Mouse (Mus musculus) kidney, embryonic 16.5 days (tissue): ENCODE results near the gene Arhgap22. TPM values are rescaled to one million over a fixed set of nuclear protein-coding genes. Genes with fewer than 3 reads are reported as not detected.
A peak's percentile ranks its signal among the peaks of the same experiment; 100 is the strongest.

Source experiments
- ATAC-seq: fragments of 200-750 bp; cut with Nextera tagmentation; 2 replicates; pipeline ENCODE4 v1.8.0; 2017; ENCODE audit warnings: moderate TSS enrichment; ENCODE audit not compliant: low FRiP score, low TSS enrichment
- H3K27ac ChIP-seq: fragments of 300-500 bp; sonication (generic); 2 replicates; pipeline ENCODE4 v1.5.1; 2014; ENCODE audit warnings: low read length
- H3K27me3 ChIP-seq: fragments of 300-500 bp; sonication (generic); 2 replicates; pipeline ENCODE4 v1.6.1; 2014; ENCODE audit warnings: low read length, control low read depth, mixed read lengths; ENCODE audit not compliant: insufficient read depth
- H3K36me3 ChIP-seq: fragments of 300-500 bp; sonication (generic); 2 replicates; pipeline ENCODE4 v1.6.1; 2014; ENCODE audit warnings: low read length, control low read depth, mixed read lengths; ENCODE audit not compliant: insufficient read depth
- H3K4me1 ChIP-seq: fragments of 300-500 bp; sonication (generic); 2 replicates; pipeline ENCODE4 v1.6.1; 2014; ENCODE audit warnings: low read length, control low read depth, mixed read lengths; ENCODE audit not compliant: insufficient read depth
- H3K4me2 ChIP-seq: fragments of 300-500 bp; sonication (generic); replicated peaks from 2 replicates; pipeline ENCODE4 v1.6.1; 2014; ENCODE audit warnings: low read depth, low read length
- H3K4me3 ChIP-seq: fragments of 300-500 bp; sonication (generic); 2 replicates; pipeline ENCODE4 v1.5.1; 2014; ENCODE audit warnings: mild to moderate bottlenecking, low read length
- H3K9ac ChIP-seq: fragments of 300-500 bp; sonication (generic); replicated peaks from 2 replicates; pipeline ENCODE4 v1.6.1; 2014; ENCODE audit warnings: low read length
- H3K9me3 ChIP-seq: fragments of 300-500 bp; sonication (generic); 2 replicates; pipeline ENCODE4 v1.6.1; 2016; ENCODE audit warnings: low read length, control low read depth
- WGBS: fragments of 180-500 bp; shearing (Covaris S2); extraction: QIAGEN DNeasy Blood & Tissue Kit; methylation state at CpG from one replicate; pipeline ENCODE4 v1.1.7; 2014; 5-methylcytosine and 5-hydroxymethylcytosine counted together
- polyA plus RNA-seq: library from polyadenylated mRNA; unstranded; fragments of >200 nt; fragmentation: Nextera tagmentation; extraction: Ambion mirVana; gene quantifications from 2 replicates; pipeline ENCODE4 v1.2.1, GENCODE M21; 2015

Gene Arhgap22
- polyA plus RNA-seq, 1 experiment from 2014 or later = 3.7 TPM

DNA sequence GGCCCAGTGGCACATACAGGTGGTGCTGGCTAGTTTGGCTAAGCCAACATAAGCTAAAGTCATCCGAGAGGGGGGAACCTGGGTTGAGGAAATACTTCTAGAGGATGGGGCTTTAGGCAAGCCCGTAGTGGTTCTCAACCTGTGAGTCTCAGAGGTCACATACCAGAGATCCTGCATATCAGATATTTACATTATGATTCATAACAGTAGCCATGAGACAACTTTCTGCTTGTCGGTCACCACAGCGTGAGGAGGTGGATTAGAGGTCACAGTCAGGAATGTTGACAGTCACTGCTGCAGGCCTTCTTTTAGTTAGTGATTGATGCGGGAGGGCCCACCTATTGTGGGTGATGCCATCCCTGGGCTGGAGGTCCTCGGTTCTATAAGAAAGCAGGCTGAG, 121.9 kb downstream of the Arhgap22 start:
- ATAC-seq = no peak
- H3K27me3 ChIP-seq = no peaks in the 10 kb centered on the region
- H3K9ac ChIP-seq = no peak overlapping the region
- 64% methylated on average over 6 of the region's 6 CpGs for WGBS
- no peaks in the 10 kb centered on the region for H3K9me3 ChIP-seq
- H3K4me2 ChIP-seq = no peak overlapping the region
- H3K36me3 ChIP-seq = no peaks in the 10 kb centered on the region
- no peak overlapping the region for H3K4me3 ChIP-seq
- no peak overlapping the region for H3K27ac ChIP-seq
- no peaks in the 10 kb centered on the region for H3K4me1 ChIP-seq

DNA sequence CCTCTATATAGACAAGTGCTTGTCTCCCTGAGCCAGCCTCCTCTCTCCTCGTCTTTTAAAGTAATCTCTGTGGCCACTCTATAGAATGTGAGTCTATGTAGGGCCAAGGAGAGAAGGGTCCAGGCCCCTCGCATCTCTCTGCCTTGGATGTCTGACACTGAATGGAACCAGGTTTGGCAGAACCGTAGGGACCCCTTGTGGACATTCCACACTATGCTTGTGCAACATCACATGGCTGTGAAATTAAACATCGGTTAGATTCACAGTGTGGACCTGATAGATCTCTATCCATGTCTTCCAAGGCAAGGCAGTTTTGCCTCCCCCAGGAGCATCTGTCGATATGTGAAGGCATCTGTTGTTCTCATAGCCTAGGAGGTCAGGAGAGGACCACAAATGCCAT, 124.9 kb downstream of the Arhgap22 start:
- Histone ChIP-seq H3K9me3 (no peaks in the 10 kb centered on the region), H3K36me3 (no peaks in the 10 kb centered on the region), H3K27me3 (no peaks in the 10 kb centered on the region), H3K27ac (no peak overlapping the region), H3K9ac (no peak overlapping the region), H3K4me3 (no peak overlapping the region), H3K4me2 (no peak overlapping the region), H3K4me1 (no peaks in the 10 kb centered on the region)
- no peak for ATAC-seq
- WGBS = 55% methylated on average over 5 of the region's 5 CpGs

DNA sequence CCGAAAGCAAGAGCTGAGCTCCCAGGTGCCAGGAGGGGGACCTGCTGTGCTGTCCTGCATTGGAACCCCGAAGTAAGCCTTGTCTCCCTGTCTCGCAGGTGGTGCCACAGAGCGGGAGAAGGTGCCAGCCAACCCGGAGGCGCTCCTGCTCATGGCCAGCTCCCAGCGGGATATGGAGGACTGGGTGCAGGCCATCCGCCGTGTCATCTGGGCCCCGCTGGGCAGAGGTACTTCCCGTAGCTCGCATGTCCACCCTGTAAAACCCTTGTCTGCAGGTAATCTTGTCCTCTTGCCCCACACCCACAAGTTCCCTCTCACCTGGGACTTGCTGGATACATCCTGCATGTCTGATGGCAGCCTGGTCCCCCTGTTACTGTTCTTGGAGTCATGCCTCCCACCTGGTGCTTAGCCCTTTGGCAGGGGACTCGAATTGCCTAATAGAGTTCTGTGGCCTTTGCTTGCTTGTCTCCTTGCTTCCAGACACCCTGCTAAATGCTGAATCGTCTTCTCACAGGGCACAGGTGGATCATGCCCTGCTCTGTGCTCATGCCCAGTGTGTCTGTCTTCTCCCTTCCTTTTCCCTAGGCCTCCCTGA, 129.4 kb downstream of the Arhgap22 start:
- H3K9me3 ChIP-seq = no peaks in the 10 kb centered on the region
- 87% methylated on average over 12 of the region's 14 CpGs for WGBS

DNA sequence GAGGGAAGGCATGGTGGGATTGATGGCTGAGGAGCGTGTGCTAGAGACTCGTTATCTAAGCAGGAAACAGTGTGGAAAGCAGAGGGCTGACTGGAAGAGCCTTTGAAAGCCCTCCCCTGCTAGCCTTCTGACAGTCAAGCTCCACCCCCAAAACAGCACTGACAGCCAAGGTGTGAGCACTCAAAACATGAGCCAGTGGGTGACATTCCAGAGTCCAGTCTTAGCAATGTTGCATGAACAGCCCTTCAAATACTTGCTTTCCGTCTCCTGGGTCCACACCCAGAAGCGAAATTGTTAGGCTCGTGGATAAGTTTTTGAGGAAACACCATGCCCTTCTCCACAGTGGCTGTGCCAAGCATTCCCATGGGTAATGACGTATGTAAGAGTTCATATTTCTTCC, 132.7 kb downstream of the Arhgap22 start:
- ATAC-seq = no peak
- WGBS = 70% methylated on average over 6 of the region's 6 CpGs
- Histone ChIP-seq H3K9me3 (no peaks in the 10 kb centered on the region), H3K9ac (no peak overlapping the region), H3K27ac (no peak overlapping the region), H3K27me3 (peaks cover 22% of the 10 kb centered on the region), H3K36me3 (no peaks in the 10 kb centered on the region), H3K4me3 (no peak overlapping the region), H3K4me2 (no peak overlapping the region), H3K4me1 (peaks cover 6% of the 10 kb centered on the region; the same call in 1 of the 2 replicates)

More for the DNA sequence above, 129.4 kb downstream of the Arhgap22 start:
- Histone ChIP-seq H3K4me1 (no peaks in the 10 kb centered on the region), H3K36me3 (no peaks in the 10 kb centered on the region), H3K27ac (no peak overlapping the region), H3K4me3 (no peak overlapping the region), H3K27me3 (no peaks in the 10 kb centered on the region), H3K4me2 (no peak overlapping the region), H3K9ac (no peak overlapping the region)
- no peak for ATAC-seq

DNA sequence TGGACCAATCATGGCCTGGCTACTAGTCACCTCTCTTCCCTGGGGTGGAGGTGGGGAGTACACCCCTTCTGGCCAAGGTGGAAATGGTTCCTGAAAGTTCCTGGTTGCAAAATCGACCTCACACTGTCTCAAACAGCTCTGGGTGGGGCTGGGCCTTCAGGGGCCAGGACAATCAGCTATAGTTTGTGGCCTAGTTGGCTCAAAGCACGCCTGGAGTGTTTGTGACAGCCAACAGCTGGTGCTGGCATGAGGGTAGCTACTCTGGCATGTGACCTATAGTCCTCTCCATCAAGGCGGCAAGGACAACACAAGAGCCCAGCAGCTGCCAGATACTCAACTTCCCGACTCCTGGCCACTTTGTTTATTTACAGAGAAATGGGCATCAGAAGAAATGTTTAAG, 133.9 kb downstream of the Arhgap22 start:
- H3K9me3 ChIP-seq = no peaks in the 10 kb centered on the region
- peaks cover 32% of the 10 kb centered on the region for H3K27me3 ChIP-seq
- H3K9ac ChIP-seq = no peak overlapping the region
- no peak overlapping the region for H3K4me3 ChIP-seq
- WGBS = 67% methylated on average over 4 of the region's 4 CpGs
- no peak for ATAC-seq
- H3K36me3 ChIP-seq = no peaks in the 10 kb centered on the region
- peaks cover 6% of the 10 kb centered on the region; the same call in 1 of the 2 replicates for H3K4me1 ChIP-seq
- no peak overlapping the region for H3K4me2 ChIP-seq
- no peak overlapping the region for H3K27ac ChIP-seq

DNA sequence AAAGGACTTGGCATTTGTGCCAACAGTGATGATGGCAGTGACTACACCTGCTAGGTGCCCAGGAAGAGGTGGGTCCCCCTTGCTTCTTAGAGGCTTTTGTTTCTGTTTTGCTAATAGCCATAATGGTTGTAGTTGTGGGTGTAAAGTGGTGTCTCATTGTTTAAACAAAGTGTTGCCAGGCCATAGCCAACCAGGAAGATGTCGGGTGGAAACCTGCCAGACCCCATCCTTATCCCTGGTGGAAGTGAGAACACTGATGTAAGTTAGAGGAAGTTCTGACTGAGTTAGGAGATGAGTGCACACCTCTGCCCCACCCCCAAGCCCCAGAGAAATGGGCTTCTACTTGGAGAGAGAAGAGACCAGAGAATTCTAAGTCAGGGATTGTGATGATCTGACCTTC, 134.3 kb downstream of the Arhgap22 start:
- Histone ChIP-seq H3K27me3 (peaks cover 32% of the 10 kb centered on the region), H3K9me3 (no peaks in the 10 kb centered on the region), H3K4me3 (no peak overlapping the region), H3K4me1 (peaks cover 6% of the 10 kb centered on the region; the same call in 1 of the 2 replicates), H3K27ac (no peak overlapping the region), H3K4me2 (no peak overlapping the region), H3K9ac (no peak overlapping the region), H3K36me3 (no peaks in the 10 kb centered on the region)
- ATAC-seq = no peak
- WGBS = 79% methylated on average over 1 of the region's 1 CpGs

DNA sequence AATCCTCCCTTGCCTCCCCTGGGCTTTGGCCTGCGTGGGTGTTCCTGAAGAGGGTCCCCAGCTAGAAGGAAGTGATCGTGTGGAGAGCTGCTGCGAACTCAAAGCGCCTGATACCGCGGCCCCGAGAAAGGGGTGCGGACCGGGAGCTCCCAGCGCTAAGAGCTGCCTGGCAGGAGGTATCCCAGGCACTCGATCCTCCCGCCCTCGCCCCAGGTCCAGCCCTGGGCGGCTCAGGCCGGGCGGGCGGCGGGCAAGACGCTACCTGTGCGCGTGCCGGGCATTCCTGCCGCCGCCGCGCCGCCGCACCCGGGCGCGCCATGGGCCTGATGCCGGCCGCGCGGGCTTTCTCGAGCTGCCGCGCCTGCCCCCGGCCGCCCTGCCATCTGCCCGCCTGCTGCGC, 137.2 kb downstream of the Arhgap22 start:
- Histone ChIP-seq H3K9me3 (no peaks in the 10 kb centered on the region), H3K27ac (no peak overlapping the region), H3K4me1 (peaks cover 6% of the 10 kb centered on the region; the same call in 1 of the 2 replicates), H3K4me2 (peak overlapping the region; percentile 74), H3K4me3 (peak overlapping the region; percentile 45), H3K36me3 (no peaks in the 10 kb centered on the region), H3K27me3 (peaks cover 34% of the 10 kb centered on the region), H3K9ac (peak overlapping the region; percentile 63)
- peak; percentile 50 for ATAC-seq
- 1% methylated on average over 42 of the region's 42 CpGs for WGBS

DNA sequence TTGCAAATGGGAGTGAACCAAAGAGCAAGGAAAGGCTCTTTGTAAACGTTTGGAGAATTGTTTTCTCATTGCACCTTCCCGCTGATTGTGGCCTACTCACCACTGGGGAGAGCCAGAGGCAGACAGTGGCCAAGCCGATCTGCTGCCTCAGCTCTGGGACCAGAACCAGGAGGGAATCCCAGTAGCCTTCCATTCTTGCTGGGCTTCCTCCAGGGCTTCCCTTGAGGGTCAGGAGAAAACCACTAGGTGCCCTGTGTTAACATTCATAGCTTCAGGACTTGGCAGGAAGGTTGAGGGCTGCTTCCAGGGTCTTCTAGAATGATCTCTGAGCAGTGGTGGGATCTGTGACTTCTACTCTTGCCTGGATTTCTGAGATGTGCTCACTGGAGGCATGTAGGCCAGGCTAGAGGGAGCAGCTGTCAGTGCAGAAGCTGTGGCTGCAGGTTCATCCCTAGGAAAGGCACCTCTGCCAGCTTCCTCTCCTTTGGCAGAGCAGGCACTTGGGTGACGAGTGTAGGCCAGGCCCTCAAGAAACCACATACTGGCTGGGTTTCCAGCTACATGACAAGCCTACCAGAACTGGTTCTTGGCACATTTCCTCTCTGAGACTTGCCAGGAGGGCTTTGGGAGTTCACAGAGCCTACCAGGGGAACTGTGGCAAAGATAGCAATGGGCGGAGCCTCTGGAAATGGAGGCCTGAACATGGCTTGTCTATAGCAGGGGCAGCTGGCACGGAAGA, 138.3 kb downstream of the Arhgap22 start:
- 0 out of 2 replicates have a peak, but pooled peaks have one; percentile 13 for ATAC-seq
- Histone ChIP-seq H3K9ac (no peak overlapping the region), H3K27ac (no peak overlapping the region), H3K4me3 (no peak overlapping the region), H3K4me1 (peaks cover 6% of the 10 kb centered on the region; the same call in 1 of the 2 replicates), H3K27me3 (peaks cover 34% of the 10 kb centered on the region), H3K36me3 (no peaks in the 10 kb centered on the region), H3K9me3 (no peaks in the 10 kb centered on the region), H3K4me2 (no peak overlapping the region)
- 69% methylated on average over 6 of the region's 6 CpGs for WGBS

DNA sequence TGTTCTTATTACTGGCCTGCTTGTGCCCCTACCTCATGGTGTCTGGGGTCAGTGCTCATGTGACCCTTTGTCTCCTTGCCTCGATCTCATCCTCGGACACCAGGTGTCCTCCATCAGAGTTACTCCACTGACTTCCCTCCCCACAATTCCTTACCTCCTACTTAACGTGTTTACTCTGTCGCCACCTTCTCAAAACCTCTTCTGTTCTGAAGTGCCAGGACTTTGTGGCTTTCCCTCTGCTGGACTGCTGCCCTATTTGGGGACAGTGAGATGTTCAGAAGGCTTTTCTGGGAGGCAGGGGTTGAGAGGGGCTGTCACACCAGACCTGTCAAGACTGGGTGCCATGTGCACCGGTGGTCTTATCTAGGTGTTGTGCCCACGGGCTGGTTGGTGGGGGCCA, 139.1 kb downstream of the Arhgap22 start:
- no peak overlapping the region for H3K4me2 ChIP-seq
- no peaks in the 10 kb centered on the region for H3K36me3 ChIP-seq
- no peak overlapping the region for H3K9ac ChIP-seq
- H3K9me3 ChIP-seq = no peaks in the 10 kb centered on the region
- 50% methylated on average over 6 of the region's 6 CpGs for WGBS
- H3K27me3 ChIP-seq = peaks cover 34% of the 10 kb centered on the region
- no peak overlapping the region for H3K4me3 ChIP-seq
- peak; percentile 13; the same call in 1 of the 2 replicates for ATAC-seq
- H3K4me1 ChIP-seq = peaks cover 11% of the 10 kb centered on the region; the same call in 1 of the 2 replicates
- no peak overlapping the region for H3K27ac ChIP-seq

DNA sequence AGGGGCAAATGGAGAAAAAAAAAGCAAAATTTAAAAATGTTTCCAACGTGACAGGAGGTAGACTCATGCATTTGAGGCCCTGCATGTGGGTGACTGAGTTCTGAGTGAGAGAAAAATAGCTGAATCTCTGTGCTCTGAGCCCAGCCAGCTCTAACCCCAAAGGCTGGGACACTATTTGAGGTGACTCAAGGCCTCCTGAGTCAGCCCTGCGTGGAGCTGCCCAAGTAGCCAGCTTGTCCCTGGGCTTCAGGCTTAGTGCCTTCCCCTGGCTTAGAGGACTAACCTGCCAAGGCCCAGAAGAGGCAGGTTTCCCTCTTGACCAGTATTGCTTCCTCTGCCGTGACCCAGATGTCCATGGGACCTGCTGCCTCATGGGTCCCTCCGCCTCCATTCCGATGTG, 141.4 kb downstream of the Arhgap22 start:
- Histone ChIP-seq H3K9ac (no peak overlapping the region), H3K36me3 (no peaks in the 10 kb centered on the region), H3K27ac (no peak overlapping the region), H3K4me3 (no peak overlapping the region), H3K4me2 (no peak overlapping the region), H3K9me3 (no peaks in the 10 kb centered on the region), H3K27me3 (peaks cover 24% of the 10 kb centered on the region), H3K4me1 (peaks cover 11% of the 10 kb centered on the region; the same call in 1 of the 2 replicates)
- no peak for ATAC-seq
- WGBS = 88% methylated on average over 5 of the region's 5 CpGs
